1 mouse cellular context compared by ENCODE assay signal in the genomic region with DNA sequence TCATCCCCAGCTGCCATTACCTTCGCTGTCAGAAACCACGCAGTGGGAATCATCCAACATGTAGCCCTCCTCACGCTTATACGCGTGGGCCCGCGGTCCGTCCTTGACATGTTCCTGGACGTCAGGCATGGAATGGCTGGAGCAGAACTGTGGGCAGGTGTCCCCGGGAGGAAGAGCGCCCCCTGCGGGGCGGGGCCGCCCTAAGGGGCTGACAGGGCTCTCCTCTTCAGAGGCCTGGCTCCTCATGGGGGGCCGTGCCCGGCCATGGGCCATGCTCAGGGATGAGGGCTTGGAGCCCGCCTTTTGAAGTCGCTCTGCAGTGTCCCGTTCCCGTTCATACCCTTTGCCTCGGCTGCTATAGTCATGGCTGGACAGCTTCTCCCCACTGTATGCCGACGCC.
TF ChIP-seq lines count a peak whose summit lies in the region.

No protein-coding gene starts in this region.

TF ChIP-seq in MEL, 35 proteins besides CTCF, POLR2A, EP300 and RAD21:
- TF ChIP-seq MAFK (IDR thresholded peaks at IDR 0.05; ENCODE audit: borderline replicate concordance, low read depth, low read length) (no peak), NRF1 (IDR thresholded peaks at IDR 0.05; ENCODE audit: insufficient read depth, low read depth, low read length, poor library complexity, severe bottlenecking) (no peak), MEF2A (IDR thresholded peaks at IDR 0.05; ENCODE audit: extremely low read depth, insufficient replicate concordance, low read depth, low read length, poor library complexity, severe bottlenecking) (no peak), MYC (IDR thresholded peaks at IDR 0.05; ENCODE audit: low read depth, low read length) (no peak), POLR2AphosphoS2 (IDR thresholded peaks at IDR 0.05; ENCODE audit: low read length) (no peak), ZC3H11A (IDR thresholded peaks at IDR 0.05; ENCODE audit: low read depth, low read length) (no peak), CHD1 (IDR thresholded peaks at IDR 0.05; ENCODE audit: low read depth, low read length) (no peak), CHD2 (IDR thresholded peaks at IDR 0.05; ENCODE audit: low read length) (no peak), BHLHE40 (IDR thresholded peaks at IDR 0.05; ENCODE audit: borderline replicate concordance, low read depth, low read length) (no peak), SMC3 (IDR thresholded peaks at IDR 0.05; ENCODE audit: low read depth, low read length) (no peak), ETS1 (IDR thresholded peaks at IDR 0.05; ENCODE audit: low read depth, low read length) (no peak)
TF ChIP-seq in MEL: peak in this region for 0.
